Mouse (Mus musculus): Measurements from ENCODE around the gene Wdr70. TPM values are rescaled to one million over a fixed set of nuclear protein-coding genes. Genes with fewer than 3 reads are reported as not detected.

The Wdr70 gene
- polyA plus RNA-seq, 1 experiment from 2014 or later, result 34.0 TPM

DNA sequence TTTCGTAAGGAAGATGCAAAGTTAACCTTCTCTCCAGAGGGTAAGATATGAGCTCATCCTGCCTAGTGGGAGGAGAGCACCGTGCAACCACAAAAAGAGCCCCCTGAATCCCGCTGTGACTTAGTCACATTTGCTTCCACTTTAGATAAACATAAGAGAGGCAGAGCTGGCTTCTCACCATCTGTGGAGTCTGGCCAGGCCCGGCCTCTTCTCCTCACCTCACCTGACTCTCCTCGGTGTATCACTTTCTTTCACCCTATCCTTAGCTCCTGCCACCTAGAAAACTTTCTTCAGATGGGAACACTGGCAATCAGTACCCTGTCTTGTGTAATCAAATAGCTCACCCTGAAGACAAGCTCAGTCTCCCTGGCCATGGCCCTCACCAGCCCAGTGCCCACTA lies 240.2 kb downstream of the Wdr70 start:
- ATAC-seq (replicated peaks; ENCODE audit: insufficient number of reproducible peaks, insufficient read depth, low FRiP score, low read depth), result no peak
- Histone ChIP-seq H3K4me1 (replicated peaks) (no peaks in the 10 kb centered on the region; the same call in 1 of the 2 replicates), H3K4me3 (no peak overlapping the region), H3K27ac (no peak overlapping the region), H3K9ac (no peak overlapping the region), H3K27me3 (no peaks in the 10 kb centered on the region), H3K36me3 (no peaks in the 10 kb centered on the region), H3K9me3 (replicated peaks) (no peaks in the 10 kb centered on the region), H3K4me2 (no peak overlapping the region)
- 51% methylated on average over 5 of the region's 5 CpGs for WGBS

DNA sequence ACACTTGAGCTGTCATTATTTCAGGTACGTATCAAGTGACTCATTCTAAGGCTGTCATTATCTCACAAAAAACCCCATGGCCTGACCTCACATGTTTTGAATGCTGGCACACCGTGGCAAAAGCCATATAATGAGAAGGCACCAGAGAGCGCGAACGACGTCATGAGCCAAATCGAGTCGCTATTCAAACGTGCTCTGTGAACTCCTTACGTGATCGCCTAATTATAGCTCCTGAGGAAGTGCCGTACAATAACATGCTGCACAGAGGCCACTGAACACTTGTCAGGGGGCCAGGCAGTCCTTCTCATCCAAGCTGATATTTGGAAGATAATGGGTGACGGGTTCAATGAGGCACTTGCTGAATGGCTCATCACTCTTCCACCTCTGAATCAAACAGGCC lies 241.6 kb downstream of the Wdr70 start:
- ATAC-seq (replicated peaks; ENCODE audit: insufficient number of reproducible peaks, insufficient read depth, low FRiP score, low read depth), result peak; percentile 72
- Histone ChIP-seq H3K27me3 (no peaks in the 10 kb centered on the region), H3K4me2 (peak overlapping the region; percentile 22; the same call in 1 of the 2 replicates), H3K36me3 (no peaks in the 10 kb centered on the region), H3K27ac (no peak overlapping the region), H3K4me3 (no peak overlapping the region), H3K4me1 (replicated peaks) (no peaks in the 10 kb centered on the region; the same call in 1 of the 2 replicates), H3K9ac (no peak overlapping the region), H3K9me3 (replicated peaks) (no peaks in the 10 kb centered on the region)
- WGBS, result 33% methylated on average over 13 of the region's 13 CpGs

DNA sequence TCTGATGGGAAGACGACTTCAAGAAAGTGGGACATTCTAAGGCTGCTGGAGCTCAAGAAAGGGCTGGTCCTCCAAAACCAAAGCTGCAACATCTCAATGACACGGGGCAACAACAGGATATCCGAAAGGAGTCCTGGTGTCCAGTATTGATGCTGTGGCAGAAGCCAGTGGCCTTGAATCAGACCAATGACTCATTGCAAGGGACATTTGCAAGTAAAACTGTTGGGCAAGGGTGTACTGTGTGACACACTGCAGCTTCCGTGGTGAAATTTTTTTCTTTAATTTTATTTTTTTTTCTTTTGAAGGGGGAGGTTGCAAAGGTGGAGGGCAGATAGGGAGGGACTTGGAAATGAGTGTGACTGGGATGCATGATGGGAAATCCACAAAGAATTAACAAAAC lies 256.6 kb downstream of the Wdr70 start:
- H3K36me3 ChIP-seq, result no peaks in the 10 kb centered on the region
- no peaks in the 10 kb centered on the region for H3K27me3 ChIP-seq
- H3K4me2 ChIP-seq, result no peak overlapping the region
- no peak overlapping the region for H3K9ac ChIP-seq
- H3K4me1 ChIP-seq (replicated peaks), result no peaks in the 10 kb centered on the region
- H3K27ac ChIP-seq, result no peak overlapping the region
- no peak overlapping the region for H3K4me3 ChIP-seq
- WGBS, result 76% methylated on average over 4 of the region's 4 CpGs
- no peaks in the 10 kb centered on the region for H3K9me3 ChIP-seq (replicated peaks)
- no peak for ATAC-seq (replicated peaks; ENCODE audit: insufficient number of reproducible peaks, insufficient read depth, low FRiP score, low read depth)

DNA sequence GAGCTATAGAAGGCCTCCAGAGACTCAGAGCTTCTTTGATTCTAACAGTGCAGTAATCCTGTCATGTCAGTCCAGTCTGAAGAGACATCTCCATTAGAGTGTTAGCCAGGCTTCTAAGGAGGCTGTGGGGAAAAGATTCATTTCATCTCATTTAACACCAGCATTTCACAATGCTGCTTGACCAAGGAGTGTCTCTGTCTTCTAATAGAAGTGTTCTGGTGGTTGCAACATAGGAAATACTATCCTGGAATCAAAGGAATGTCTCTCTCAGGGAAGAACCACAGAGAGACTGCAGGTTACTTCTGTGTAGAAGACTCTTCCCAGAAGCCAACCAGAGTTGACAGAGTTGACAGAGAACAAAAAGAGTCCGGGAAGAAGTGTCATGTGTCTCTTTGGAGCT lies 257.3 kb downstream of the Wdr70 start:
- no peaks in the 10 kb centered on the region for H3K4me1 ChIP-seq (replicated peaks)
- H3K36me3 ChIP-seq, result no peaks in the 10 kb centered on the region
- no peak overlapping the region for H3K4me2 ChIP-seq
- H3K27me3 ChIP-seq, result no peaks in the 10 kb centered on the region
- WGBS, result 68% methylated on average over 1 of the region's 1 CpGs
- no peaks in the 10 kb centered on the region for H3K9me3 ChIP-seq (replicated peaks)
- no peak overlapping the region for H3K9ac ChIP-seq
- H3K27ac ChIP-seq, result no peak overlapping the region
- ATAC-seq (replicated peaks; ENCODE audit: insufficient number of reproducible peaks, insufficient read depth, low FRiP score, low read depth), result no peak
- H3K4me3 ChIP-seq, result no peak overlapping the region

DNA sequence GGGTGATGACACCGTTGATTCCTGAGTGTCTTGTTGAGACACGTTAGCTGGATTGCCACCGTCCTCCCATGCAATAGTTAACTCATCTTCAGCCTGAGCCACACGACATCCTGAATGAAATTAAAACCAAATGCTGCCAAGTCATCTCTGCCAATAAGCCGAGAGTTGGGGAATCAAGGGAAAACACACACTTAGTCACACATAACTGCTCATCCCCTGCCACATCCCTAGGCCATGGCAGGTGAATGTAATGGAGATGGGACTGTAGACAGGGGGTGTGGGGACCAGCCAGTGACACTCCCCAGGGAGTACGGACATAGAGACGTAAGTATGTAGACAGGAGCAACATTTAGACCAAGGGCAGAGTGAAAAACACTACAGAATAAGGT lies 260.1 kb downstream of the Wdr70 start:
- H3K4me2 ChIP-seq, result no peak overlapping the region
- H3K27me3 ChIP-seq, result no peaks in the 10 kb centered on the region
- no peak overlapping the region for H3K27ac ChIP-seq
- no peak for ATAC-seq (replicated peaks; ENCODE audit: insufficient number of reproducible peaks, insufficient read depth, low FRiP score, low read depth)
- no peaks in the 10 kb centered on the region for H3K9me3 ChIP-seq (replicated peaks)
- WGBS, result 59% methylated on average over 7 of the region's 7 CpGs
- no peaks in the 10 kb centered on the region for H3K36me3 ChIP-seq
- H3K4me3 ChIP-seq, result no peak overlapping the region
- H3K4me1 ChIP-seq (replicated peaks), result no peaks in the 10 kb centered on the region
- H3K9ac ChIP-seq, result no peak overlapping the region

DNA sequence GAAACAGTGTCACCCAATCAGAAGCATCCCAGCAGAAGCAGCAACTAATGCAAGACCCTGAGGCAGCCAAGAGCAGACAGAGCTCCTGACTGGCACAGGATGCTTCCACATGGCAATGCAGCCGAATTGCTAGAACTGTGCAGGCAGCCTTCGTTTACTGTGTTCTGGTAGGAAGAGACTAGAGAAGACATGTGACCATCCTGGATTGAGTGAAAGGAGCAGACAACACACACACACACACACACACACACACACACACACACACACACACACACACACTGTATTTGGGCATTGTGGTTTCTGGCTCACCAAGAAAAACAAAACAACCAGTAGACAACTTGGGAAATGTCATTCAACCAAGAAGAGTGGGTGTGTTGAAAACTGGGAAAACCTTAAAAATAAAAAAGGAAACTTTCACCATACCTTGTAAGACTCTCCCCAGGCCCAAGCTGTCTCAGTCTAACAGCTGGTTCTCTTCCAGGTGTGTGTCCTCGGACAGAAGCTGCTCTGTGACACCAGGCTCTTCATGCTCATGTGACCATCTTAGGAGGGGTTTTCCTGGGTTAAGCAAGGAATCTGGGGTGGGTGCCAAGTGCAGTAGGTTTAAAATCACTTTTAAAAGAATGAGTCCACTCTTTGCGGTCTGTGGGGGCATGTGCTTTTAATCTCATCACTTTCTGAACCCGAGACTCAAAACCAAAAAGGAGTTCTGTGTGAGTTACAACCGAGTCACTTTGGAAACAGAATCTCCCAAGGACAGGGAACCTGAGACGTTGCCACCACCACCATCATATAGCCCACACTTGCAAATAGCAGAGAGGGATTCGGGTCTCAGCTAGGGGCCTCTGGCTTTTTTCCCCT lies 260.7 kb downstream of the Wdr70 start:
- no peaks in the 10 kb centered on the region for H3K9me3 ChIP-seq (replicated peaks)
- no peaks in the 10 kb centered on the region for H3K27me3 ChIP-seq
- 56% methylated on average over 8 of the region's 8 CpGs for WGBS
- H3K4me1 ChIP-seq (replicated peaks), result no peaks in the 10 kb centered on the region
- no peak overlapping the region for H3K27ac ChIP-seq
- no peak overlapping the region for H3K9ac ChIP-seq
- no peak overlapping the region for H3K4me3 ChIP-seq
- no peak for ATAC-seq (replicated peaks; ENCODE audit: insufficient number of reproducible peaks, insufficient read depth, low FRiP score, low read depth)
- H3K36me3 ChIP-seq, result no peaks in the 10 kb centered on the region
- no peak overlapping the region for H3K4me2 ChIP-seq

DNA sequence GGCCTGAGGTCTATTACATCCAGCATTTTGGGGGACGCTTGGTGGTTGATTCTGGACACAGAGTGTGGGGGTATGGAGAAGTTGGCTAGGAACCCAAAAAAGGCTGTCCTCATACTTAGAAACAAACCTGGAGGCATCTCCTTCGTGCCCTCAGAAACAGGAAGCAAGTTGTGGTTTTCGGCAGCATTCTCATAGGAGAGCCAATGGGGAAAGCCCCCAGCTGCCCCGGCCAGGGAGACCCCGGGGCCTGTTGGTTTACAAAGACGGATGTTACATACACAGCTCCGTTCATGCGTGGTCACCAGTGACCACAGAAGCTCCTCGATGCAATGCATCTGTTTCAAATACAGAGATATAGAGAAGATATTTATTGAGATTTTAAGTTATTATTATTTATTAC lies 263.6 kb downstream of the Wdr70 start:
- Histone ChIP-seq H3K27me3 (no peaks in the 10 kb centered on the region), H3K27ac (no peak overlapping the region), H3K4me3 (no peak overlapping the region), H3K9me3 (replicated peaks) (no peaks in the 10 kb centered on the region), H3K36me3 (no peaks in the 10 kb centered on the region), H3K4me1 (replicated peaks) (no peaks in the 10 kb centered on the region), H3K9ac (no peak overlapping the region), H3K4me2 (no peak overlapping the region)
- ATAC-seq (replicated peaks; ENCODE audit: insufficient number of reproducible peaks, insufficient read depth, low FRiP score, low read depth), result no peak
- 79% methylated on average over 9 of the region's 9 CpGs for WGBS

DNA sequence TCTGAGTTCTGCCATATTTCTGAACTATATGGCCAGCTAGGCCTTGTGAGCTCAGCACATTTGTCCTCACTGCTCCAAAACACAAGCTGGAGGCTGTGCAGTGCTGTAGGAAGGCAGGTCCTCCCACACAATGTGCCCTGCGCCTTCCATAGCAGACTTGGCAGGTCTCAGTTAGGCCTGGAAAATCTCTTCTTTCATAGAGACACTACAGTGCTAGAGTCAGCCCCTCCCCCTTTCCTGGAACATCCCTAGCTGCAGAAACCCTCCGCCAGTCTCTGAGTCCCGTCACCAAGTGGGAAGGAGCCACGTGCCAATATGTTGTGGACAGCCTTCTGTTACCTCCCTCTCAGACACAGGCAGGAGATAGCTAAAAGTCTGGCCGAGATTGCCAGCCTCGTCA lies 273.5 kb downstream of the Wdr70 start:
- H3K36me3 ChIP-seq, result no peaks in the 10 kb centered on the region
- no peaks in the 10 kb centered on the region for H3K9me3 ChIP-seq (replicated peaks)
- H3K27ac ChIP-seq, result no peak overlapping the region
- peaks cover 6% of the 10 kb centered on the region for H3K27me3 ChIP-seq
- ATAC-seq (replicated peaks; ENCODE audit: insufficient number of reproducible peaks, insufficient read depth, low FRiP score, low read depth), result 0 out of 2 replicates have a peak, but pooled peaks have one; percentile 64
- H3K9ac ChIP-seq, result no peak overlapping the region
- H3K4me3 ChIP-seq, result no peak overlapping the region
- H3K4me1 ChIP-seq (replicated peaks), result peaks cover 13% of the 10 kb centered on the region
- H3K4me2 ChIP-seq, result no peak overlapping the region
- 23% methylated on average over 6 of the region's 6 CpGs for WGBS

DNA sequence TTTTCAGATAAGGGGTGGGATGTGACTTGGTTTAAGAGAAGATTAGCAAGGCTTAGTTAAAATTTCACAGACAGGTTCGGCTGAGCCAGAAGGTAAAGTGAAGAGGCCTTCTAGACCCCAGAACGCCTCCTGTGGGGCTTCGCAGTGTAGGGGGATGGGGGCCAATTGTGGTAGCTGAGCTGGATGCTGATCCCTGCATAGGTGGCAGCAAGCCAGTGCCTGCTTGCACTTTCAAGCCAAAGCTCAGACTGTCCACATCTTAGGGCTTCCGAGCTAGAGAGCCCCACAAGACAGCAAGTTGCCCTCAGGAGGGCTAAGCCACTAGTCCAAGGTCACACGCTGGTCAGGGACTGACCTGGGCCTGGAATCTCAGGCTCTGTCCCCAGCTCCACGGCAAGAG lies 275.1 kb downstream of the Wdr70 start:
- 51% methylated on average over 6 of the region's 6 CpGs for WGBS
- Histone ChIP-seq H3K9ac (no peak overlapping the region), H3K4me2 (peak overlapping the region; percentile 30), H3K4me1 (replicated peaks) (peaks cover 13% of the 10 kb centered on the region), H3K4me3 (no peak overlapping the region), H3K36me3 (no peaks in the 10 kb centered on the region), H3K27me3 (peaks cover 17% of the 10 kb centered on the region), H3K27ac (no peak overlapping the region), H3K9me3 (replicated peaks) (no peaks in the 10 kb centered on the region)
- ATAC-seq (replicated peaks; ENCODE audit: insufficient number of reproducible peaks, insufficient read depth, low FRiP score, low read depth), result no peak

Small RNA genes lying within 50 kb of the gene (microRNA-seq; reads per million reads assigned to microRNA genes)
- gene Gm27529, result not detected

Other genes with a start within 250 kb of the Wdr70 start
- gene Nup155, start 10.1 kb upstream of the Wdr70 start, polyA plus RNA-seq (2015; fragmentation: Nextera tagmentation; extraction: Ambion mirVana), result 8.6 and 10.5 TPM in 2 replicates
- 4.2 and 4.8 TPM in 2 replicates for gene Cplane1, start 69.9 kb upstream of the Wdr70 start, polyA plus RNA-seq (2015; fragmentation: Nextera tagmentation; extraction: Ambion mirVana)

Data from heart, embryonic 15.5 days (tissue).